Mouse (Mus musculus): ENCODE results near the gene B3gat3.
"Not testable (repeated sequence)": the region's sequence is repeated elsewhere in the genome, so short reads cannot be mapped to it uniquely, and the experiment has no call there.

B3gat3 gene

GRCm38 (mm10) chr19:8920073-8920736, at the start of gene B3gat3:
Gene B3gat3 (plus strand): TSS chr19:8920374.
- DNase-seq (ENCODE audit: low spot score) = peak; percentile 94

- DNase-seq (ENCODE audit: low spot score) = not testable (repeated sequence)
Measured at GRCm38 (mm10) chr19:8870381-8870780, 49.8 kb upstream of the B3gat3 start.

GRCm38 (mm10) chr19:8870838-8871237, 49.3 kb upstream of the B3gat3 start:
- no peak for DNase-seq (ENCODE audit: low spot score)

- DNase-seq (ENCODE audit: low spot score) = peak; percentile 94
Measured at GRCm38 (mm10) chr19:8871267-8872186, 48.6 kb upstream of the B3gat3 start, which contains the start of gene Ubxn1. Gene Ubxn1 (plus strand): TSS chr19:8871496.

- DNase-seq (ENCODE audit: low spot score) = no peak
Measured at GRCm38 (mm10) chr19:8872266-8872840, 47.8 kb upstream of the B3gat3 start.

GRCm38 (mm10) chr19:8875031-8875430, 45.1 kb upstream of the B3gat3 start:
- DNase-seq (ENCODE audit: low spot score) = no peak

GRCm38 (mm10) chr19:8880311-8881033, 39.7 kb upstream of the B3gat3 start, which contains the start of gene Uqcc3:
Gene Uqcc3 (minus strand): TSS chr19:8880923.
- DNase-seq (ENCODE audit: low spot score) = peak; percentile 91

- no peak for DNase-seq (ENCODE audit: low spot score)
Measured at GRCm38 (mm10) chr19:8881034-8881392, 39.2 kb upstream of the B3gat3 start.

GRCm38 (mm10) chr19:8883616-8884015, 36.6 kb upstream of the B3gat3 start, which contains the start of the genes Lbhd1 and Gm49403:
Gene Lbhd1 (plus strand): TSS chr19:8883732.
Gene Gm49403 (plus strand): TSS chr19:8883930.
- no peak for DNase-seq (ENCODE audit: low spot score)

GRCm38 (mm10) chr19:8886916-8887584, 33.1 kb upstream of the B3gat3 start:
- no peak for DNase-seq (ENCODE audit: low spot score)

GRCm38 (mm10) chr19:8887585-8888463, 32.4 kb upstream of the B3gat3 start:
- no peak for DNase-seq (ENCODE audit: low spot score)

GRCm38 (mm10) chr19:8888511-8889385, 31.4 kb upstream of the B3gat3 start, which contains the start of the genes 1810009A15Rik and Gm49416:
Gene 1810009A15Rik (plus strand): TSS chr19:8888853.
Gene Gm49416 (plus strand): TSS chr19:8888926.
- peak; percentile 95 for DNase-seq (ENCODE audit: low spot score)

- DNase-seq (ENCODE audit: low spot score) = peak; percentile 86
Measured at GRCm38 (mm10) chr19:8892829-8893766, 27.1 kb upstream of the B3gat3 start, which contains the start of gene Ints5. Gene Ints5 (plus strand): TSS chr19:8893005.

- peak; percentile 57 for DNase-seq (ENCODE audit: low spot score)
Measured at GRCm38 (mm10) chr19:8895397-8895960, 24.7 kb upstream of the B3gat3 start.

GRCm38 (mm10) chr19:8896231-8896630, 23.9 kb upstream of the B3gat3 start:
- not testable (repeated sequence) for DNase-seq (ENCODE audit: low spot score)

GRCm38 (mm10) chr19:8897211-8897864, 22.8 kb upstream of the B3gat3 start:
- DNase-seq (ENCODE audit: low spot score) = peak; percentile 77

Measured in testis, postnatal 10 days (tissue).